Mouse (Mus musculus) forebrain, embryonic 10.5 days (tissue): ENCODE measurements at regions not wholly inside any gene's neighbourhood (a gene's known extent, or its start where the extent isn't known, plus 50 kb on each side); places are given as distances from the start of the nearest gene placed in this dataset.

Experiments used
- DNase-seq: peaks from one replicate; pipeline ENCODE4 v3.0.0-alpha.2; 2017; ENCODE audit warnings: low spot score; ENCODE audit errors: extremely low spot score
- H3K27ac ChIP-seq: fragments of 300-500 bp; sonication (generic); 2 replicates; pipeline ENCODE4 v1.5.1; 2016; ENCODE audit warnings: mild to moderate bottlenecking
- H3K27me3 ChIP-seq: fragments of 300-500 bp; sonication (generic); 2 replicates; pipeline ENCODE4 v1.6.1; 2016; ENCODE audit warnings: mild to moderate bottlenecking; ENCODE audit not compliant: poor library complexity, severe bottlenecking
- H3K36me3 ChIP-seq: fragments of 300-500 bp; sonication (generic); replicated peaks from 2 replicates; pipeline ENCODE4 v1.6.1; 2016; ENCODE audit warnings: mild to moderate bottlenecking, moderate library complexity
- H3K4me1 ChIP-seq: fragments of 300-500 bp; sonication (generic); 2 replicates; pipeline ENCODE4 v1.6.1; 2016
- H3K4me3 ChIP-seq: fragments of 300-500 bp; sonication (generic); 2 replicates; pipeline ENCODE4 v1.5.1; 2016; ENCODE audit warnings: mild to moderate bottlenecking, moderate library complexity
- H3K9me3 ChIP-seq: fragments of 300-500 bp; sonication (generic); 2 replicates; pipeline ENCODE4 v1.6.1; 2016; ENCODE audit warnings: mild to moderate bottlenecking, moderate library complexity
- WGBS: fragments of 180-500 bp; shearing (Covaris S2); methylation state at CpG from one replicate; pipeline ENCODE4 v1.1.7; 2016; 5-methylcytosine and 5-hydroxymethylcytosine counted together

- H3K9me3 ChIP-seq, result no peaks in the 10 kb centered on the region
- H3K27me3 ChIP-seq, result peaks cover 91% of the 10 kb centered on the region
These were observed 78.1 kb downstream of the Fam204a start for GRCm38 (mm10) chr19:60148313-60148965.

GRCm38 (mm10) chr19:60146451-60147190, 79.9 kb downstream of the Fam204a start:
- Histone ChIP-seq H3K36me3 (peaks cover 4% of the 10 kb centered on the region), H3K27ac (peak overlapping the region; percentile 88), H3K27me3 (peaks cover 89% of the 10 kb centered on the region), H3K4me1 (peaks cover 83% of the 10 kb centered on the region), H3K4me3 (peak overlapping the region; percentile 57), H3K9me3 (no peaks in the 10 kb centered on the region)
- peak; percentile 53 for DNase-seq
- 21% methylated on average over 10 of the region's 10 CpGs for WGBS

More at GRCm38 (mm10) chr19:60148313-60148965, 78.1 kb downstream of the Fam204a start:
- Histone ChIP-seq H3K4me1 (peaks cover 82% of the 10 kb centered on the region), H3K27ac (peak overlapping the region; percentile 88), H3K36me3 (peaks cover 18% of the 10 kb centered on the region), H3K4me3 (peak overlapping the region; percentile 31; the same call in 1 of the 2 replicates)
- DNase-seq, result no peak
- 12% methylated on average over 8 of the region's 8 CpGs for WGBS

GRCm38 (mm10) chr19:60145242-60145641, 81.3 kb downstream of the Fam204a start:
- no peaks in the 10 kb centered on the region for H3K9me3 ChIP-seq
- H3K27ac ChIP-seq, result peak overlapping the region; percentile 88
- H3K27me3 ChIP-seq, result peaks cover 84% of the 10 kb centered on the region
- no peak for DNase-seq
- H3K36me3 ChIP-seq, result no peaks in the 10 kb centered on the region; the same call in 1 of the 2 replicates
- 63% methylated on average over 5 of the region's 5 CpGs for WGBS
- H3K4me1 ChIP-seq, result peaks cover 77% of the 10 kb centered on the region
- peak overlapping the region; percentile 57 for H3K4me3 ChIP-seq

GRCm38 (mm10) chr19:60144336-60144989, 82.0 kb downstream of the Fam204a start:
- peak; percentile 89 for DNase-seq
- H3K4me3 ChIP-seq, result peak overlapping the region; percentile 57
- 5% methylated on average over 20 of the region's 20 CpGs for WGBS
- H3K9me3 ChIP-seq, result no peaks in the 10 kb centered on the region
- H3K36me3 ChIP-seq, result no peaks in the 10 kb centered on the region
- peaks cover 69% of the 10 kb centered on the region for H3K4me1 ChIP-seq
- H3K27me3 ChIP-seq, result peaks cover 79% of the 10 kb centered on the region
- H3K27ac ChIP-seq, result peak overlapping the region; percentile 88

GRCm38 (mm10) chr19:60138881-60139280, 87.6 kb downstream of the Fam204a start:
- H3K27me3 ChIP-seq, result peaks cover 35% of the 10 kb centered on the region
- DNase-seq, result no peak
- WGBS, result 88% methylated on average over 2 of the region's 2 CpGs
- no peaks in the 10 kb centered on the region for H3K9me3 ChIP-seq
- peaks cover 32% of the 10 kb centered on the region for H3K4me1 ChIP-seq
- H3K4me3 ChIP-seq, result no peak overlapping the region
- no peaks in the 10 kb centered on the region for H3K36me3 ChIP-seq
- H3K27ac ChIP-seq, result no peak overlapping the region

- Histone ChIP-seq H3K4me3 (no peak overlapping the region), H3K27ac (no peak overlapping the region), H3K27me3 (peaks cover 18% of the 10 kb centered on the region), H3K36me3 (no peaks in the 10 kb centered on the region), H3K9me3 (no peaks in the 10 kb centered on the region), H3K4me1 (peaks cover 8% of the 10 kb centered on the region)
- no peak for DNase-seq
- 97% methylated on average over 1 of the region's 1 CpGs for whole genome bisulfite sequencing
These were observed 90.0 kb downstream of the Fam204a start for GRCm38 (mm10) chr19:60136491-60136890.

GRCm38 (mm10) chr19:60134447-60135328, 91.8 kb downstream of the Fam204a start:
- Histone ChIP-seq H3K4me1 (peaks cover 7% of the 10 kb centered on the region; the same call in 1 of the 2 replicates), H3K27ac (no peak overlapping the region), H3K9me3 (no peaks in the 10 kb centered on the region), H3K36me3 (no peaks in the 10 kb centered on the region), H3K4me3 (no peak overlapping the region), H3K27me3 (peaks cover 10% of the 10 kb centered on the region; the same call in 1 of the 2 replicates)
- DNase-seq, result no peak
- WGBS, result 78% methylated on average over 4 of the region's 4 CpGs

DNA sequence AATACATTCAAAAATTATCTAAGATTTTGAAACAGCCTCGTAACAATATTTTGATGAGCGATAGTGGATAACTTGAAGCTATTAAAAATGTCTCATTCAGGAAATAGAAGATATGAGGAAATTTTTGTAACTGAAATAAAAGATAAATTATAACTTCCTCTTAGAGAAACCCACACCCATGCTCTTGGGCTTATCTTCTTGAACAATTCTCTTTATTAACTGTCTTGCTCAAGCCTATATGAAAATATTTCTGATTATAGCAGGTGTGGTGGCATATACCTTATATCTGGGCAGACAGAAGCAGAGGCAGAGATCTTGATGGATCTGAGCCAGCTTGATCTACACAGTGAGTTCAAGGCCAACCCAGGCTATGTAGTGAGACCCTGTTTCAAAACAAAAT, 96.9 kb downstream of the Fam204a start:
- no peak for DNase-seq
- Histone ChIP-seq H3K27ac (no peak overlapping the region), H3K4me1 (peaks cover 1% of the 10 kb centered on the region), H3K4me3 (no peak overlapping the region), H3K9me3 (no peaks in the 10 kb centered on the region), H3K27me3 (no peaks in the 10 kb centered on the region), H3K36me3 (no peaks in the 10 kb centered on the region)
- 95% methylated on average over 2 of the region's 2 CpGs for WGBS

- H3K4me3 ChIP-seq, result no peak overlapping the region
- H3K36me3 ChIP-seq, result no peaks in the 10 kb centered on the region
- no peak overlapping the region for H3K27ac ChIP-seq
- no peaks in the 10 kb centered on the region for H3K9me3 ChIP-seq
- H3K27me3 ChIP-seq, result peaks cover 5% of the 10 kb centered on the region
- DNase-seq, result no peak
- peaks cover 7% of the 10 kb centered on the region for H3K4me1 ChIP-seq
- WGBS, result 78% methylated on average over 2 of the region's 2 CpGs
These were observed 101.9 kb downstream of the Fam204a start for GRCm38 (mm10) chr19:60124638-60125037.

DNA sequence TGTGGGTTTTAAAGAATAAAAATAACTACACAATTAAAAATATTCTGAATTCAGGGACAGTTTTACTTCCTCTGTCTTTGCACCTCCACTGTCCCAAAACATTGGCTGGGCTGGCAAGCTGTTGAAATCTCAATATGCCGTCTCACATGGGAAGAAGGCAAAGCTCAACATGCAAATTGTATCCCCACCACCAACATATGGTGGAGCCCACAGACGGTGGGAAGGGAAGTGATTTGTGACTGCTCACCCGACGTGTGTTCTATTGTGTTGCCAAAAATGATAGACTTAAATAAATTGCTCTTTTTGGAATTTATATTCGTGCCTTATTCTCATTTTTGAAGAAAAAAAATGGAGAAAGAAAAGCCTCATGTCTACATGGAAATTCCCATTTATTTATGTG, 105.6 kb downstream of the Fam204a start:
- WGBS, result 89% methylated on average over 5 of the region's 5 CpGs
- H3K9me3 ChIP-seq, result no peaks in the 10 kb centered on the region
- H3K27ac ChIP-seq, result no peak overlapping the region
- no peak for DNase-seq
- peaks cover 21% of the 10 kb centered on the region for H3K4me1 ChIP-seq
- no peaks in the 10 kb centered on the region for H3K36me3 ChIP-seq
- H3K4me3 ChIP-seq, result no peak overlapping the region
- peaks cover 6% of the 10 kb centered on the region for H3K27me3 ChIP-seq

GRCm38 (mm10) chr19:60119051-60119450, 107.5 kb downstream of the Fam204a start:
- Histone ChIP-seq H3K36me3 (no peaks in the 10 kb centered on the region), H3K27ac (no peak overlapping the region), H3K4me3 (no peak overlapping the region), H3K4me1 (peaks cover 15% of the 10 kb centered on the region), H3K9me3 (no peaks in the 10 kb centered on the region), H3K27me3 (peaks cover 6% of the 10 kb centered on the region)
- 40% methylated on average over 1 of the region's 1 CpGs for WGBS
- no peak for DNase-seq
